Mouse (Mus musculus): ENCODE results near the gene Iqgap2.

GRCm38 (mm10) chr13:95715356-95715755, 176.4 kb downstream of the Iqgap2 start:
- no peak for TF ChIP-seq CTCF (IDR thresholded peaks at IDR 0.05; ENCODE audit: extremely low read depth, insufficient read depth, low read length)
- TF ChIP-seq POLR2A (IDR thresholded peaks at IDR 0.05; ENCODE audit: extremely low read depth, insufficient read depth, low read length) = no peak

All from cortical plate, adult 2 months (tissue).